Comparison of ENCODE assay signal across 8 mouse cellular contexts in genomic region chr1:128591721-128592210, GRCm38 (mm10). TPM values are rescaled to one million over a fixed set of nuclear protein-coding genes. Genes with fewer than 3 reads are reported as not detected.
DNase-seq lines count a peak whose midpoint lies in the region; ATAC-seq and TF ChIP-seq lines count a peak whose summit lies in the region.

No protein-coding gene starts in this region.

- TF ChIP-seq EP300 in lung, postnatal 0 days (IDR thresholded peaks at IDR 0.05), result no peak; the same call in 1 of the 2 replicates

- ATAC-seq in hindbrain, embryonic 15.5 days (ENCODE audit: low FRiP score, low read depth), result peak; percentile 2; the same call in 1 of the 2 replicates
- ATAC-seq in lung, postnatal 0 days, result peak; percentile 5
- ATAC-seq in stomach, embryonic 16.5 days (ENCODE audit: insufficient read depth, low FRiP score), result 0 out of 2 replicates have a peak, but pooled peaks have one; percentile 4

- peak overlapping the region; percentile 73 for H3K27ac ChIP-seq in hindbrain, embryonic 15.5 days (replicated peaks)
- peak overlapping the region; percentile 49 for H3K27ac ChIP-seq in lung, postnatal 0 days (ENCODE audit: low read length)
- H3K27ac ChIP-seq in stomach, embryonic 16.5 days (ENCODE audit: low read length), result peak overlapping the region; percentile 62

- H3K4me1 ChIP-seq in hindbrain, embryonic 15.5 days (replicated peaks), result peaks cover 60% of the 10 kb centered on the region
- H3K4me1 ChIP-seq in lung, postnatal 0 days (ENCODE audit: insufficient read depth, low read depth, low read length), result peaks cover 7% of the 10 kb centered on the region; the same call in 1 of the 2 replicates
- peaks cover 36% of the 10 kb centered on the region for H3K4me1 ChIP-seq in stomach, embryonic 16.5 days (ENCODE audit: control insufficient read depth, insufficient read depth, low read length)

- peak overlapping the region; percentile 83 for H3K4me2 ChIP-seq in hindbrain, embryonic 15.5 days
- H3K4me2 ChIP-seq in lung, postnatal 0 days (replicated peaks; ENCODE audit: low read depth, low read length), result peak overlapping the region; percentile 93
- peak overlapping the region; percentile 94 for H3K4me2 ChIP-seq in stomach, embryonic 16.5 days (ENCODE audit: low read depth, low read length)

- WGBS in hindbrain, embryonic 15.5 days, result under 1% methylated on average over 20 of the region's 20 CpGs
- 1% methylated on average over 20 of the region's 20 CpGs for WGBS in lung, postnatal 0 days
- WGBS in stomach, embryonic 16.5 days, result 0% methylated on average over 20 of the region's 20 CpGs

- H3K9me3 ChIP-seq in hindbrain, embryonic 15.5 days, result no peaks in the 10 kb centered on the region
- H3K9me3 ChIP-seq in lung, postnatal 0 days (ENCODE audit: low read length), result no peaks in the 10 kb centered on the region
- no peaks in the 10 kb centered on the region for H3K9me3 ChIP-seq in stomach, embryonic 16.5 days (replicated peaks; ENCODE audit: control insufficient read depth, low read length)

- no peaks in the 10 kb centered on the region for H3K36me3 ChIP-seq in hindbrain, embryonic 15.5 days
- H3K36me3 ChIP-seq in lung, postnatal 0 days (ENCODE audit: insufficient read depth, low read length), result no peaks in the 10 kb centered on the region
- H3K36me3 ChIP-seq in stomach, embryonic 16.5 days (ENCODE audit: control insufficient read depth, insufficient read depth, low read length), result peaks cover 8% of the 10 kb centered on the region; the same call in 1 of the 2 replicates

- peak overlapping the region; percentile 61 for H3K4me3 ChIP-seq in hindbrain, embryonic 15.5 days
- H3K4me3 ChIP-seq in lung, postnatal 0 days (ENCODE audit: low read depth, low read length), result peak overlapping the region; percentile 57
- peak overlapping the region; percentile 68 for H3K4me3 ChIP-seq in stomach, embryonic 16.5 days (replicated peaks; ENCODE audit: low read length)

- peak overlapping the region; percentile 52 for H3K9ac ChIP-seq in hindbrain, embryonic 15.5 days
- H3K9ac ChIP-seq in lung, postnatal 0 days (replicated peaks; ENCODE audit: low read depth), result peak overlapping the region; percentile 44
- H3K9ac ChIP-seq in stomach, embryonic 16.5 days (ENCODE audit: low read length), result peak overlapping the region; percentile 75

- DNase-seq in adrenal gland, postnatal 14 days, result peak; percentile 61
- DNase-seq in adrenal gland, adult 2 months, result no peak
- DNase-seq in thymus, postnatal 10 days (ENCODE audit: low spot score in 2 of 2), result peak; percentile 51 to 58
- no peak for DNase-seq in thymus, postnatal 0 days (ENCODE audit: low spot score)
- peak; percentile 30 for DNase-seq in lung, postnatal 0 days (ENCODE audit: low spot score)
- DNase-seq in urinary bladder, postnatal 10 days (ENCODE audit: low spot score), result no peak

- TF ChIP-seq CTCF in lung, postnatal 0 days (IDR thresholded peaks at IDR 0.05), result no peak

- 0 out of 2 replicates have a peak, but pooled peaks cover 5% of the 10 kb centered on the region for H3K27me3 ChIP-seq in hindbrain, embryonic 15.5 days
- H3K27me3 ChIP-seq in lung, postnatal 0 days (replicated peaks; ENCODE audit: insufficient read depth, low read length), result no peaks in the 10 kb centered on the region
- no peaks in the 10 kb centered on the region for H3K27me3 ChIP-seq in stomach, embryonic 16.5 days (ENCODE audit: control insufficient read depth, insufficient read depth, low read length)

RNA-seq across cellular contexts. Expression of gene Cxcr4, which starts 0.3 kb away (rescaled TPM):
- 39.7 and 49.8 TPM in 2 replicates for total RNA-seq in adrenal gland, postnatal 14 days (2021)
- total RNA-seq in adrenal gland, adult 2 months (2021), result 10 to 100 TPM; 18.4 to 36.7 TPM
- polyA plus RNA-seq in adrenal gland, adult 2 months (2012; rRNA removed), result 41.9 and 88.3 TPM in 2 replicates
- 47.1 and 49.8 TPM in 2 replicates for polyA plus RNA-seq in thymus, postnatal 0 days (2015; fragmentation: Nextera tagmentation; extraction: Ambion mirVana)
- 9.2 and 10.0 TPM in 2 replicates for polyA plus RNA-seq in hindbrain, embryonic 15.5 days (2015; fragmentation: Nextera tagmentation; extraction: Ambion mirVana)
- 13.3 and 15.1 TPM in 2 replicates for polyA plus RNA-seq in lung, postnatal 0 days (2015; fragmentation: Nextera tagmentation; extraction: Ambion mirVana)
- 6.1 and 7.6 TPM in 2 replicates for polyA plus RNA-seq in stomach, embryonic 16.5 days (2015; fragmentation: Nextera tagmentation; extraction: Ambion mirVana)

Comparison
In these comparisons a context has a peak if more than half of its experiments do, and no peak if none do; other contexts are left out.
1. DNase-seq: peak in adrenal gland, postnatal 14 days (single experiment), thymus, postnatal 10 days (2 of 2) and lung, postnatal 0 days (single experiment); none in adrenal gland, adult 2 months (single experiment), thymus, postnatal 0 days (single experiment) and urinary bladder, postnatal 10 days (single experiment).
2. Peak in every context shown above with its lines, with median percentiles within 50 percentile points of each other: ATAC-seq, H3K27ac ChIP-seq, H3K4me2 ChIP-seq, H3K4me3 ChIP-seq and H3K9ac ChIP-seq.